Mouse (Mus musculus): ENCODE results near the gene Gtse1. TPM values are rescaled to one million over a fixed set of nuclear protein-coding genes. Genes with fewer than 3 reads are reported as not detected.
"Not testable (repeated sequence)": the region's sequence is repeated elsewhere in the genome, so short reads cannot be mapped to it uniquely, and the experiment has no call there.

Gene Gtse1
- total and polyA plus RNA-seq, 3 experiments, result 26.3 to 99.4 (median 54.3) TPM

- ATAC-seq (ENCODE audit: extremely low read depth, insufficient number of reproducible peaks, low FRiP score, poor library complexity, severe bottlenecking) (no peak), DNase-seq (ENCODE audit: low spot score) (no peak)
- H3K4me1 ChIP-seq (ENCODE audit: insufficient read depth, low read depth, low read length), result peaks cover 13% of the 10 kb centered on the region
- H3K36me3 ChIP-seq (replicated peaks), result peaks cover 23% of the 10 kb centered on the region
- H3K9me3 ChIP-seq (replicated peaks), result no peaks in the 10 kb centered on the region
- H3K4me3 ChIP-seq (ENCODE audit: low read depth, low read length), result no peak overlapping the region
- TF ChIP-seq GATA2 (IDR thresholded peaks at IDR 0.05; ENCODE audit: borderline replicate concordance, low read depth, low read length), result no peak
- 0 out of 2 replicates have a peak, but pooled peaks have one; percentile 25 for TF ChIP-seq CTCF (IDR thresholded peaks at IDR 0.05; ENCODE audit: low read depth, low read length)
- H3K27me3 ChIP-seq (ENCODE audit: insufficient read depth, low read length), result no peaks in the 10 kb centered on the region; the same call in 1 of the 2 replicates
Measured at GRCm38 (mm10) chr15:85851656-85852392, 7.7 kb upstream of the Gtse1 start.

GRCm38 (mm10) chr15:85858980-85859489 is 510 bp upstream of the Gtse1 start:
- ATAC-seq (ENCODE audit: extremely low read depth, insufficient number of reproducible peaks, low FRiP score, poor library complexity, severe bottlenecking), result peak; percentile 24; the same call in 1 of the 2 replicates
- H3K4me1 ChIP-seq (ENCODE audit: insufficient read depth, low read depth, low read length), result peaks cover 54% of the 10 kb centered on the region
- DNase-seq (ENCODE audit: low spot score), result peak; percentile 23
- H3K36me3 ChIP-seq (replicated peaks), result peaks cover 41% of the 10 kb centered on the region
- no peaks in the 10 kb centered on the region for H3K9me3 ChIP-seq (replicated peaks)
- H3K4me3 ChIP-seq (ENCODE audit: low read depth, low read length), result peak overlapping the region; percentile 89
- TF ChIP-seq POLR2AphosphoS5 (IDR thresholded peaks at IDR 0.05; ENCODE audit: insufficient replicate concordance, low read depth, low read length) (no peak; the same call in 1 of the 2 replicates), GATA1 (IDR thresholded peaks at IDR 0.05; ENCODE audit: borderline replicate concordance, low read length) (no peak), CTCF (IDR thresholded peaks at IDR 0.05; ENCODE audit: low read depth, low read length) (no peak), TAL1 (conservative IDR thresholded peaks at IDR 0.05; ENCODE audit: low read depth, low read length) (no peak), GATA2 (IDR thresholded peaks at IDR 0.05; ENCODE audit: borderline replicate concordance, low read depth, low read length) (no peak)
- no peaks in the 10 kb centered on the region; the same call in 1 of the 2 replicates for H3K27me3 ChIP-seq (ENCODE audit: insufficient read depth, low read length)

GRCm38 (mm10) chr15:85865913-85866312 is 6.4 kb downstream of the Gtse1 start:
- Histone ChIP-seq H3K36me3 (replicated peaks) (peaks cover 97% of the 10 kb centered on the region), H3K4me1 (ENCODE audit: insufficient read depth, low read depth, low read length) (peaks cover 74% of the 10 kb centered on the region)
- not testable (repeated sequence) for ATAC-seq (ENCODE audit: extremely low read depth, insufficient number of reproducible peaks, low FRiP score, poor library complexity, severe bottlenecking); H3K9me3 ChIP-seq (replicated peaks); DNase-seq (ENCODE audit: low spot score); H3K4me3 ChIP-seq (ENCODE audit: low read depth, low read length); H3K27me3 ChIP-seq (ENCODE audit: insufficient read depth, low read length)

- Histone ChIP-seq H3K9me3 (replicated peaks) (no peaks in the 10 kb centered on the region), H3K36me3 (replicated peaks) (peaks cover 98% of the 10 kb centered on the region), H3K4me1 (ENCODE audit: insufficient read depth, low read depth, low read length) (peaks cover 57% of the 10 kb centered on the region), H3K4me3 (ENCODE audit: low read depth, low read length) (no peak overlapping the region), H3K27me3 (ENCODE audit: insufficient read depth, low read length) (no peaks in the 10 kb centered on the region)
- TF ChIP-seq GATA1 (IDR thresholded peaks at IDR 0.05; ENCODE audit: borderline replicate concordance, low read length) (no peak), POLR2AphosphoS5 (IDR thresholded peaks at IDR 0.05; ENCODE audit: insufficient replicate concordance, low read depth, low read length) (no peak), TAL1 (conservative IDR thresholded peaks at IDR 0.05; ENCODE audit: low read depth, low read length) (no peak), CTCF (IDR thresholded peaks at IDR 0.05; ENCODE audit: low read depth, low read length) (peak; percentile 95)
- ATAC-seq (ENCODE audit: extremely low read depth, insufficient number of reproducible peaks, low FRiP score, poor library complexity, severe bottlenecking) (peak; percentile 62; the same call in 1 of the 2 replicates), DNase-seq (ENCODE audit: low spot score) (peak; percentile 63)
Measured at GRCm38 (mm10) chr15:85867696-85868095, 8.2 kb downstream of the Gtse1 start.

GRCm38 (mm10) chr15:85877336-85877735 is 17.8 kb downstream of the Gtse1 start:
- ATAC-seq (ENCODE audit: extremely low read depth, insufficient number of reproducible peaks, low FRiP score, poor library complexity, severe bottlenecking), result no peak
- Histone ChIP-seq H3K4me1 (ENCODE audit: insufficient read depth, low read depth, low read length) (peaks cover 30% of the 10 kb centered on the region), H3K27me3 (ENCODE audit: insufficient read depth, low read length) (no peaks in the 10 kb centered on the region), H3K9me3 (replicated peaks) (no peaks in the 10 kb centered on the region), H3K36me3 (replicated peaks) (peaks cover 71% of the 10 kb centered on the region), H3K4me3 (ENCODE audit: low read depth, low read length) (no peak overlapping the region)
- no peak for TF ChIP-seq GATA2 (IDR thresholded peaks at IDR 0.05; ENCODE audit: borderline replicate concordance, low read depth, low read length)
- no peak for TF ChIP-seq POLR2AphosphoS5 (IDR thresholded peaks at IDR 0.05; ENCODE audit: insufficient replicate concordance, low read depth, low read length)
- TF ChIP-seq GATA1 (IDR thresholded peaks at IDR 0.05; ENCODE audit: borderline replicate concordance, low read length), result no peak
- no peak for TF ChIP-seq CTCF (IDR thresholded peaks at IDR 0.05; ENCODE audit: low read depth, low read length)
- no peak for TF ChIP-seq TAL1 (conservative IDR thresholded peaks at IDR 0.05; ENCODE audit: low read depth, low read length)
- DNase-seq (ENCODE audit: low spot score), result no peak

- H3K36me3 ChIP-seq (replicated peaks), result peaks cover 72% of the 10 kb centered on the region
- no peaks in the 10 kb centered on the region for H3K27me3 ChIP-seq (ENCODE audit: insufficient read depth, low read length)
- no peaks in the 10 kb centered on the region for H3K9me3 ChIP-seq (replicated peaks)
- no peak for TF ChIP-seq GATA2 (IDR thresholded peaks at IDR 0.05; ENCODE audit: borderline replicate concordance, low read depth, low read length)
- TF ChIP-seq POLR2AphosphoS5 (IDR thresholded peaks at IDR 0.05; ENCODE audit: insufficient replicate concordance, low read depth, low read length), result no peak
- no peak for TF ChIP-seq CTCF (IDR thresholded peaks at IDR 0.05; ENCODE audit: low read depth, low read length)
- no peak for TF ChIP-seq TAL1 (conservative IDR thresholded peaks at IDR 0.05; ENCODE audit: low read depth, low read length)
- no peak for TF ChIP-seq GATA1 (IDR thresholded peaks at IDR 0.05; ENCODE audit: borderline replicate concordance, low read length)
- peak; percentile 94 for DNase-seq (ENCODE audit: low spot score)
- peak within 1 kb of the TSS; percentile 84 for H3K4me3 ChIP-seq (ENCODE audit: low read depth, low read length)
- peak; percentile 86 for ATAC-seq (ENCODE audit: extremely low read depth, insufficient number of reproducible peaks, low FRiP score, poor library complexity, severe bottlenecking)
- peaks cover 26% of the 10 kb centered on the region for H3K4me1 ChIP-seq (ENCODE audit: insufficient read depth, low read depth, low read length)
Measured at GRCm38 (mm10) chr15:85878848-85879497, 19.4 kb downstream of the Gtse1 start, which contains the start of gene Trmu. Trmu (plus strand) TSS chr15:85879312.
